Mouse (Mus musculus) thymus, postnatal 4 days (tissue): ENCODE measurements at regions not wholly inside any gene's neighbourhood (a gene's known extent, or its start where the extent isn't known, plus 50 kb on each side); places are given as distances from the start of the nearest gene placed in this dataset.

Experiments used
- DNase-seq: peaks from one replicate; pipeline ENCODE4 v3.0.0; 2021

DNA sequence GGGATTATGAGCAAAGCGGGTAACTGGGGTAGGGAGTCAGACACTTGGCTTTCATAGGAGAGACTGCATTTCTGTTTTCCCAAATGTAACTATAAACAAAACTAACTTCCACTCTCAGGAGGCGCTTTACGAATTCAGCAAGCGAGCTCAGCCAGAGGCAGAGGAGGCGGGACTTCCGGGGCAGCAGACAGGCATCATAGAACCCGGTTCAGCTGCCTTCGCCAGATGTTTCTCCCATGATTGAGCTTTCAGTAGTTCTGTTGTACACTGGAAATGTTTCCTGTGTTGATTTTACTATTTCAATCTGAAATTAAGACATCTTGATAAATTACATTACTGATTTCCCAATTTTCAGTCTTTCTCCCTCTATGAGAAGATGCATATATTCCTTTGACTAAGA, 92.9 kb downstream of the Zfp365 start:
- DNase-seq = no peak

- DNase-seq = no peak
Observed at GRCm38 (mm10) chr10:67813901-67814300, 98.6 kb downstream of the Zfp365 start.

- no peak for DNase-seq
Observed at GRCm38 (mm10) chr10:67805131-67805530, 107.3 kb downstream of the Zfp365 start.

DNA sequence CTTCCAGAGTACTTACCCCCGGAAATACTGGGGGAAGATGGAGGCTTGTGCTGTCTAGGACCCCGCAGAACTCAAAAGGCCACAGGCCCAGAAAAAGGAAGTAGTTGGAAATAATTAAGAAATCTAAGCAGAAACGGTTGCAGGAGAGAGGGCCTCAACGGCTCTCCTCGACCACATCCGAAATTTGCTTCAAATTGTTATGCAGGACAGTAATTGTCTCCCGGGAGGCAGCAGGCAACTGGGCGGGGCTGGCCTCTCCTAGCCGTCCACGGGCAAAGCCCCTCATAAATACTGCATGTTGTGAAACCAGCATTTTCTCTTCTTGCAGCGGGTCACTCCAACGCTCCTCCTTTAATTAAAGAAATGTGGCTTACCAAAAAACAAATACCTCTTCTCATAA, 107.8 kb downstream of the Zfp365 start:
- DNase-seq = no peak

DNA sequence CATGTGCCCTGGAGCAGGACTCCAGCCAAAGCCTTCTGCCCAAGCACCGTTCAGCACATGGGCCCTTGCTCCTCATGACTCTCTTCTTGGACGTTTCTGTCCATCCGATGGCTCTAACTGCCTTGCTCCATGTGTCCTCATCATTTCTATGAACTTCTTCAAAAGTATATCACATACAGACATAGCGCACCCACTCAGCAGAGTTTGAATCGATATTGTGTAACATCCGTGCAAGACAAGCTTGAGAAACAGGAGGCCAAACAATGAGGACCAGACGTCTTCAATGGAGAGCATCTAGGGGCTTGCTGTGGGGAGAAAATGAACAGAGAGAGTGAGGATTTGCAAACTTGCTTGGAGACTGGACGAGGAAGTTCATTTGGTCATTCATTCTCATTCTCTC, 110.3 kb downstream of the Zfp365 start:
- DNase-seq = no peak

DNA sequence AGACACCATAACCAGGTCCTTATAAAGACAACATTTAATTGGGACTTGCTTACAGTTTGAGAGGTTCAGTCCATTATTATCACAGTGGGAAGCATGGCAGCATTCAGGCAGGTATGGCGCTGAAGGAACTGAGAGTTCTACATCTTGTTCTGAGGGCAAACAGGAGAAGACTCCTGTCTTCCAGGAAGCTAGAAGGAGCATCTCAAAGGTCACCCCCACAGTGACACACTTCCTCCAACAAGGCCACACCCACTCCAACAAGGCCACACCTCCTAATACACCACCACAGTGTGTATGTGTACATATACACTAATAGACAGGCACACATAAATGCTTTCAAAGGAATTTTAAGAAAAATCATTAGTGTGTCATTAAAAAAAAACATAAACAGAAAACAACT, 110.8 kb downstream of the Zfp365 start:
- DNase-seq = no peak

DNA sequence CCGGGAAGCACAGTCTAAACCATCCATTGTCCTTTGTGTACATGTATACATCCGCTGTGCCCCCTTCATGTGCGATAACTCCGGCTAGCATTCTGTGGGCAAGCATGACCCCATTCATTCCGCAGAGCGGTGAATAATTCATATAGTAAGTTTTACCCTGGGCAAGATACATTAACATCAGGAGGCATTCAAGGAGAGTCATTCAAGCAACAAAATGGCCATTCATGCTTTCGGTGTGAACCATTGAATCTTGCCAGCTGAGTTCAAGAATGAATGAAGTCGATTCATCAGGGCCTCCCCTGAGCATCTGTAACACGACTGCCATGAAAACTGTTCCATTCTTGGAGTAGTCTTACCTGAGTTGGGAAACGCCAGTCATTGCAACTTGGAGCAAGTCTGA, 113.5 kb downstream of the Zfp365 start:
- no peak for DNase-seq

- DNase-seq = no peak
Observed at GRCm38 (mm10) chr10:67793206-67793605, 119.3 kb downstream of the Zfp365 start.

GRCm38 (mm10) chr10:67789651-67790050, 122.8 kb downstream of the Zfp365 start:
- DNase-seq = no peak

DNA sequence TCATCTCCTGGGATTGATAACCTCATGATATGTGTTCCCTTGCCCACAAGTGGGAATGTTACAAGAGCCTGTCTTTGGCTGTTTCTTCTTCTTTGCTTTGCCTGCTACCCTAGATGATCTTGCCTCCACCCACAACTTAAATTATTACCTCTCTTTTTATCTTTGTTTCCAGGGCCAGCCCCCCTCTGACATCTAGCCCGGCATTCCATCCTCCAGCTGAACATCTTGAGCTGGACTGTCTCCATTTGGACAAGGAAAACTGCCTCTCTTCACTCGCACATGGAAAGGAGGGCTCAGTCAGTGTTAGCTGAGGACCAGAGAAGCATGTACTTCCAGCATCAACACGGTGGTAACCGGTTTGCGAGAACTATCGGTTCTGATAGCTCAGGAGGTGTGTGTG, 124.3 kb downstream of the Zfp365 start:
- no peak for DNase-seq

DNA sequence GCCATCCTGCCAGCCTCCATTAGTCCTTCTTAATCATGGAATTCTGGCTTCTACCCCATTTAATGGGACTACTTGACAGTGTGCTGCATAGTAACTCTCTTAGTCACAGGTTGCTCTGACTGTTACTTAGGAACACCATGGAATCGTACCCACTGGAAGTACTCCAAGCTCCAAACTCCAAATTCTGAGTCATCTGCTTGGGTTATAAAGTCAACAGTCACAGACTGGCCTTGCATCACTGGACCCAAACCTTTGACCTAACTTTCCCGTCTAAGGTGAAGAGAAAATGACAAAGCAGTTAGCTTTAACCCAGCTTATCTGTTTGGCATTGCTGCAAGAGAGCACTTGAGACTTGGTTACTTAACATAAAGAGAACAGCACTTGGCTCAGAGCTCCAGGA, 126.9 kb downstream of the Zfp365 start:
- no peak for DNase-seq

GRCm38 (mm10) chr10:67778341-67778740, 134.1 kb downstream of the Zfp365 start:
- DNase-seq = no peak

DNA sequence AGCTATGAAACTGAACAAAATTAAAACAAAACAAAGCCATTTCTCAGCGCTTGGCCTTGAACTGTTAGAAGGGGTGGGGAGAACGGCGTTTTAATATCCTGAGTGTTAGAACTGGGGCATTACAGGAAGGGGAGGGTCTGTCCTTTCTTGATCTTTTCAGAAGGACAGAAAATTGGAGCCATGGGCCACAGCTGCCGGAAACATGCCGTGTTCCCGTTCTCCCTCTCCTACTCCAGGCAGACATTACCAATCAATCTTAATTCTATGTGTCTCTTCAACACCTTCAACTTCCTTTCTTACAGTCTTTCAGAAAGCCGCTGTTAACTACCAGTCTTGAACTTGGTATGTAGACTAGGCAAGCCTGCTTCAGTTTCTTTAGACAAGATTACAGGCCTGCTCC, 134.7 kb downstream of the Zfp365 start:
- DNase-seq = no peak

DNA sequence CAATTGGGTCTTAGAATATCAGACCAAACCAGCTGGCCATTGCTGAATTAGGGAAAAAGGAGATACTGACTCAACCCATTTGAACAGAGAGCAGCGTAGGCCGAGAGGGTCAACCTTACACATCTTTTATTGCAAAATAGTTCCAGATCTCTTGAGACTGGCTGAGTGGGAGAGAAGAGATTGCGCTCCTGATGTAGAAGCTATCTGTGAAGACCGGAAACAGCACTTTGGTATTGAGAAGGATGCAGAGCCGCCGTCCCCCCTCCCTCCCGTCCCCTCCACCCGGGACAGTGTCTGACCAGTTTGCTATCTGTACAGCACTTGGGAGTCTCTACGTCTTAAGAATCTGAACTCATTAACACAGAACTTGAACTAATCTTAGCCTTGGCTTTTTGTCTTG, 135.6 kb downstream of the Zfp365 start:
- no peak for DNase-seq

DNA sequence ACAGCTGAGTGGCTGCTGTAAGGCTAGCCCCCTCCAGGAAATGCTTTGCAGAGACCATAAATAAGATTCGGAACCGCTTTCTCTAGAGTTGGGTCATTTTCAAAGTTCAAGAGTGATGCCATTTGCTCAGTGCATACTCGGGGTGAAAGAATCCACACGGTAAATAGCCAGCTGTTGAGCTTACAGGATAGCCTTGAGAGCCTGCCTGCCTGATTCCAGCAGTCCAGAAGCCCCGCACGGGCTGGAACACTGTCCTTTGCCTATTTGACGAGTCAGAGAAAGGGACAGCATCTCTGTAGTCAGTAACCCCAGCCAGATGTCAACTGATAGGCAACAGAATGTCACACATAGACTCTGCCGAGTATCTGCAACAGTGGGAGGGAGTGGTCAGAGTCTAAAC, 140.7 kb downstream of the Zfp365 start:
- no peak for DNase-seq

DNA sequence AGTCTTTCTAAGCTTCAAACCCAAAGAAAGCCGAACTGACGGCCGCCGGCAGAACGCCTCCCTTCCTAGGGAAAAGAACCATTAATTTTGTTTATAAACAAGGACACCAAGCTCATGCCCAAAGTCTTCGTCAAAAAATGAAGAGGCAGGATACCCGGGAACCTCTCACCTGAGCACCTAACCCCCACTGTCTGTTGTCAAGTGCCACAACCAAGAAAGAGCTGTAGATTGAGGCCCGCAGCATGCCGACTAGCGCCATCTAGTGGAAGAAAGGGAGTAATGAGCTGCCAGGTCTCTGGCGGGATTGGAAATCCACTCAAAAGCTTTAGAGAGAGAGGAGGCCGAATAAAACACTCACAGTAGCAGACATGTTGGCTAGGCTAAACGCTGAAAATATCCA, 146.4 kb downstream of the Zfp365 start:
- peak; percentile 70 for DNase-seq

- DNase-seq = no peak
Observed at GRCm38 (mm10) chr10:67760424-67760823, 152.0 kb downstream of the Zfp365 start.

DNA sequence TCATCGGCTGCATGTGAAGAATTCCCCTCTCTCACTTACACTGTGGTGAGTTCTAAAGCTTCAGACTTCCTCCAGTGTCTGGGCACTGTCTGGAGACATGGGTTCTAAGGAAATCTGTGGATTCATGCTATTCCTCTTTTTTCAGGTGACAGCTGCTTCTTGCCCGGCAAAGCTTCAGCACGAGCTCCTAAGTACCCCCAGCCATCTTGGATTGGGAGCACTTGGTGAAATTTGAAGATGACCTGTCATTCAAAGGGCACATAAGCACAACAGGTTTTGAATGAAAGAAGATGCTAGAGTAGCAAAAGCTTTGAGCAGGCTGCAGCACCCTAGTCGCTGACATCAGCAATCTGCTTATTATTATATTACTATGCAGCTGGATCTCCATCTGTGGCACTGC, 164.3 kb downstream of the Zfp365 start:
- no peak for DNase-seq

DNA sequence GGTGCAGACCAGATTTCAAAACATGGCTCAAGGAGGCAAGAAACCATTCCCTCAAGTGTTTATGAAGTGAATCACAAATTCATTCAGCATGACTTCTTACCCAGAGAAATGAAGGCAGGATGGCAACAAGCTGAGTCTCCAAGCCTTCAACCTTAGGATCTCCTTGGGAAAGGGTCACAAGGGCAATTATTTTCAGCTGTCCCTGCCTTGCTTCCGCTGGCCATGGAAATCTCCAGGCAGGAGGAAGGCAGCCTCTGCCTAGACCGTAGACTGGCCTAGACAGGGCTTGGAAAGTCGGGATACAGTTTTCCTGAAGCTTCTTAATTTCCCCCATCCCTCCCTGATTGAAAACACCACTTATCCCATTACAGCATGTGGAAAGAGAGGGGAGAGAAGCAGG, 165.0 kb downstream of the Zfp365 start:
- no peak for DNase-seq

GRCm38 (mm10) chr10:67746140-67746539, 166.3 kb downstream of the Zfp365 start:
- DNase-seq = no peak

DNA sequence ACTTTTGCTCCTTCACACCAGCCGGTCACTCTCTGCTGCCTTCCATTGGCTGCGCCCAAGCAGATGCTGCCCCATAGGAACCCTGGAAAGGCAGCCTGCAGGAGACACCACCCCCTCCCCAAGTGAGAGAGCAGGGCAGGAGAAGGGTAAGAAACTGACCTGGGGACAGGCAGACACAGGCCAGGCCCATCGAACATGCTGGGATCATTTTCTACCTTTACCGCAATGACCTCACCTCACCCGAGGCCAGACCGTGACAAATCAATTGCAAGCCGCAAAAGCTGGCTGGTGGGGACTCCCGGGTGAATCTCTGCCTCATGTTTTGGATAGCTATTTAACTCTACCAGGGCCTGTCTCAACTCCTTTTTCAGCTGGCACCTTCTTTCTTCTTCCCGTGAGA, 168.9 kb downstream of the Zfp365 start:
- no peak for DNase-seq

GRCm38 (mm10) chr10:67742824-67743223, 169.6 kb downstream of the Zfp365 start:
- DNase-seq = no peak

- DNase-seq = no peak
Observed at GRCm38 (mm10) chr10:67742305-67742704, 170.2 kb downstream of the Zfp365 start.

DNA sequence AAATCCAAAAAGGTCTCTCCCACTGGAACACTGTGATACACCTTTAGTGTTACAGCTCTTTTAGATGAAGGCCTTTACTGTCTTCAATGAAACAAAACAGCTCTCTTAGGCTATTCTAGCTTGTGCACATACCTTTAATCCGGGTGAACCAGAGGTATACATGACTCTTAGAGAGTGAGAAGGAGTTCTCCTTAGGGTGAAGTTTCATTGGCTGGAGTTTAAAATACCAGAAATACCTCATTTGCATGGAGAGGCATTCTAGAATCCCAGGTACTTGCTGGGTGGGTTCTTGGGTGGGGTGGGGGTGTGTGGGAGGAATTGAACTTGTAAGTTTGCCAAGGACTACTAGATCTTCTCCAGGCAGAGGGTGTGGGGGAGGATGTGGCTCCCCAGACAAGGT, 173.3 kb downstream of the Zfp365 start:
- no peak for DNase-seq

DNA sequence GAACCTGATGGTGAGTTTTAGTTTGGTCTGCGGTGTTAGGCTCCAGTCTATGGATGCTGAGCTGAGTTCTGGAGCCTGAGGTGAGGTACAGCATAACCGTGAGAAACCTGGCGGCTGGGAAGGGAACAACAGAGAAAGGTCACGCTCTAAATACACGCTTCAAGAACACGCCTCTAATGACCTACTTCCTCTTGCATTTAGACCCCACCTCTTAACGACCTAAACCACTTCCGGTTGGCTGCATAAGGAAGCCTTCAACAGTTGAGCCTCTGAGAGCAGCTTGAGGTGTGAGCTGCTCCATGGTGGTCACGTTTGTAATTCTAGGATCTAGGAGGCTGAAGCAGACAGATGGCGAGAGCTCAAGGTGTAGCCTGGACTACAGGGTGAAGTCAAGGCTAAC, 175.8 kb downstream of the Zfp365 start:
- DNase-seq = no peak

- no peak for DNase-seq
Observed at GRCm38 (mm10) chr10:67731577-67731976, 180.9 kb downstream of the Zfp365 start.
